Mouse (Mus musculus) layer of hippocampus, postnatal 25 days (tissue): ENCODE results near the gene Obsl1. TPM values are rescaled to one million over a fixed set of nuclear protein-coding genes. Genes with fewer than 3 reads are reported as not detected.

Source experiments
- DNase-seq, 2 experiments: peaks; one replicate each; pipeline ENCODE4 v3.0.0; 2022; ENCODE audit warnings: mixed read lengths in 2 of 2, low spot score in 1 of 2; ENCODE audit errors: extremely low spot score in 1 of 2
- total RNA-seq, 2 experiments: library from RNA; stranded (reverse); gene quantifications; 2 replicates each; pipeline ENCODE4 v1.2.3; 2021

The Obsl1 gene
- total RNA-seq, 2 experiments from 2014 or later = 18.9 to 20.2 TPM

- DNase-seq = no peak
Observed at GRCm38 (mm10) chr1:75458025-75458788, 48.0 kb downstream of the Obsl1 start.

DNA sequence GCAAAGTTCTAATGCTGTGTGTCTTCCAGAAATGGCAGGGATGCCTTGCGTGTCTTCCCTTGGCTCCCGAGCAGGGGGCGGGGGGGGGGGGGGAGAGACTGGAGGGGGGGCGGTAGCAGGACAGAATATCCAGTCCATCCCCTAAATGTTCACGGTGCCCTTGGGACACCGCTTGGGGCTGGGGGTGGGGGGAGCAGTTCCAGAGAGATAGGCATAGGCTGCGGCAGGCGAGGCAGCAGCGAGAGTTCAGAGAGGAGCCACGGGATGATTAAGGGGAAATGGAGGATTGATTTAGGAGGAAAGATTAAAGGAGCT, 48.6 kb downstream of the Obsl1 start:
- no peak for DNase-seq

DNA sequence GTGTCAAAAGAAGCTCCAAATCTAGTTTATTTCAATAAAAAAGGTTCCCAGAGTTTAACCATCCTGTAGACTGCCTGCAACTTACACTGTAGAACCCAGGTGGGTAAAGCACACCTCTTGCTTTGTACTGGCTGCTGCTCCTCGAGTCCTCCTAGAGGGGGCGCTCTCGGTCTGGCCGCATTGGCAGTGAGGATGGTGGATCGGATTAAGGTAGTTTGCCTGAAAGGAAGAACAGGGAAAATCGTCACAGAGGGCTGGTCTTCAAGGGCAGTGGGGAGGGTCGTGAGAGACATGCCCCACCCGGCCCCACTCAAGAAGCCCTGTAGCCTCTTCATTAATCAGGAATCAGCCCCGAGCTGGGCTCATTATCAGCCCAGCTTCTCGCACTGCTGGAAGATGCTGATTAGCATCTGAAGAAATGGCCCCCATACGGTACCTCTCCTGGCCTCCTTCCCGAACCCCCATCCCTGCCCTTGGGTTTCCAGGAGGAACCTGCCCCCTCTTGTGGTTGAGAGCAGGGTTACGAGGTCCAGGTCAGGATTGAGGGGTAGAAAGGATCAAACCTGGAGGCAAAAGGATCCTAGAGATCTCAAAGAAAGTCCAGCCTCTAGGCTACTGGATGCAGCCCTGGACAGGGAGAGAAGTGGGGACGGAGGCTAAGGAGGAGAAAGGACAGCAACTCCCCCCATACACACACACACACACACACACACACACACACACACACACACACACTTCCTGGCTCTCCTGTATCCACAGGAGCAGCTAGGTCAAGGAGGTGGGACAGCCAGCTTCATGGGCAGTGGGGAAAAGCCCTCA, 49.3 kb downstream of the Obsl1 start:
- DNase-seq = no peak

DNA sequence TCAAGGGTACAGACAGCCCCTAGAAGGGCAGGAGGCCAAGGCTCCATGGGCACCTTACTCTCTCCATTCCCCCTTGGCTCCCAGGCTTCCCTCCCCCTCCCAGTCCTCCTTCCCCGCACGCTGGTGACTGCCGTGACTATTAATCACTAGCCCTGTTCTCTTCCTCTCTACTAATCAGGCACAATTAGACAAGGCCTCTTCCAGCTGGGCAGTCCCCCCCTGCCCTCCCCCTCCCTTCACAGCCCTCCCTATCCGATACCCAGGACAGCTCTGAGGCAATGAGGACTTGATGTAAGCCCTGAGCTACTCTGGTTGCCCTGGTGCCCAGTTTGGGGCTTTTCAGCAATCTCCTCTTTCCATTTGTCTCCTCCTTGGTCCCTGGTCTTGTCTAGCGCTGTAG, 50.3 kb downstream of the Obsl1 start:
- no peak for DNase-seq

DNA sequence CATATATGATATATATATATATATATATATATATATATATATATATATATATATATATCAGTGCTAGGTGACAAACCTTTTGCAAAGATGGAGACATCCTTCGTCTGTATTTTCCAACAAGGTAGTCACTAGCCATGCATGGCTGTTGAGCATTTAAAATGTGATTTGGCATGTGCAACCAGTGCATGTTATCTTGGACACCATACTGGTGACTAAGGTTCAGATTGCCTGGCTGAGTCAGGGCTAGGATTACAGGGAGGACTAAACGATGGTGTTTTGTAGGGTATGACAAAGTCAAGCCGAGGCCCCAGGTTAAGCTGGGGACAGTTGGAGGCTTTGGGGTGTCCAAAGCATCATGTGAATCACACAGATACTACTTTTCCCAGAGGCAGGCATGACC, 50.8 kb downstream of the Obsl1 start:
- no peak for DNase-seq

DNA sequence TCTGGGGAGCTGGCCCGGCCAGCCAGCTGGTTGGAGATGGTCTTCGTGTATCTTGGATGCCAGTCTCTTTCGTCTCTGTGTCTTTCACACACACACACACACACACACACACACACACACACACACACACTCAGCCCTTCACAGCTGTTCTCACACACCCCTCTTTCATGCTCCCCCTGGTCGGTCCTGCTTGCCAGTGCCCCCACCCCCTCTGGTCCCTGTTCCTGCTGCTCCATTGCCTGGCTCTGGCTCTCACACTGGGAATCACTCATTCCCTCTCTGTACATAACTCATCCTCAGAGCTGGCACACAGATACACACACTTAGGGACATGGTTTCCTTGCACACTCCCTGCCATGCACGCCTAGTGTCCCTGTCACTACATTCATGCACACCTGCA, 54.4 kb downstream of the Obsl1 start:
- DNase-seq = no peak

DNA sequence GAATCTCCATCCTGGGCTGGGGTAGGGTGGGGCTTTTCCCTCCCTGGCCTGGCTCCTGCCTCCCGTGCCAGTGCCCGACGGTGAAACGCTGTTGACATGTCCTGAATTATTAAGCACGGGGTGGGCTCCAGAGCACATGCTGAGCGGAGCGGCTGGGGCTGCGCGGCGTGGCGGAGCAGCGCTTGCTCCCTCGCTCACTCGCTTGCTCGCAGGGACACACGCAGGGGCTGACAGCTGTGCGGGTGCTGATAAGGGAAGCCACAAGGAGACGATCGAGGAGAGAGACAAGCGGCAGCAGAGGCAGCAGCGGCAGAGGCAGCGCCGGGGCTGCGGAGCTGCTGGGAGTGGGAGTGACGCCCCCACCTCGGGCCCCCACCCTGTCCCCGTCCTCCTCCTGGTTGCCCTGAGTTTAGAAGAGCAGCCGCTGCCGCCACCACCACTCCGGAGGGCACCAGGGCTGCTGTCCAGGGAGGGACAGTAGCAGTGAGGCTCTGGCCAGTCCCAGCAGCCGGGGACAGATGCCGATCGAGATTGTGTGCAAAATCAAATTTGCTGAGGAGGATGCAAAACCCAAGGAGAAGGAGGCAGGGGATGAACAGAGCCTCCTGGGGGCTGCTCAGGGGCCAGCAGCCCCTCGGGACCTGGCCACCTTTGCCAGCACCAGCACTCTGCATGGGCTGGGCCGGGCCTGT, 55.8 kb downstream of the Obsl1 start, which contains the start of gene Asic4:
Gene Asic4 (plus strand): TSS at position 123 of the 692 bp plus-strand sequence.
- DNase-seq = no peak

DNA sequence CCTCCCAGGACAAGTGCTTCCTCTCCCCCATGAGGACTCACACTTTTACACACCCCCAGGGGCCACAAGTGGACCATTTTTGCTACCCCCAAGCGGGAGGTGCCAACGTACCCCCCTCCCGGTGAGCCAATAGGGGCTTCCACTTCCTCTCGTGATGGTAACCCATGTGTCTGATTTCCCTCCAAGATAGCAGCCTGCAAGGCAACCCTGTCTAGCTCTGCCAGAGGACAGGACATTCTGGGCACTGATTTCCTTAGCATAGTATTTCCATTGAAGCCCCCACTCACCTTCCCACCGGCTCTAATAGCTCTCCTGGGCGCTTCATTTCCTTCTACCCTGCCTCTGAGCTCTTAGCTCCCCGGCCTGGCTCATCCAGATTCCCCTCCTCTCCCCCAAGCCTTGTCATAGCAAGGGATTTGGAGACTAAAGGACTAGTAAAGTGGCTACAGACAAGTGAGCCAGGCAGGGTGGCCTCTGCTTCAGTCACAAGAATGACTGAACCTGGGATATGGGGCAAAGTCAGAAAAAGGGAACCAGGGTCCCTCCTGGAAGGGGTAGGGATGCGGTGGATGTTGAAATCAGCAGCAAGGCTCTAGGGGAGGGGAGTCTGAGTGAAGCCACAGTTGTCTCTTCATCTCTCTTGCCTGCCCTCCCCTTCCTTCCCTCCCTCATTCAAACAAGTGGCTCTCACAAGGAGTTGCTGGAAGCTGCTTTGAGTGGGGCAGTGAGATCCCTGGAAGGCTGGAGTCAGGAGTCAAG, 56.7 kb downstream of the Obsl1 start:
- DNase-seq = no peak

DNA sequence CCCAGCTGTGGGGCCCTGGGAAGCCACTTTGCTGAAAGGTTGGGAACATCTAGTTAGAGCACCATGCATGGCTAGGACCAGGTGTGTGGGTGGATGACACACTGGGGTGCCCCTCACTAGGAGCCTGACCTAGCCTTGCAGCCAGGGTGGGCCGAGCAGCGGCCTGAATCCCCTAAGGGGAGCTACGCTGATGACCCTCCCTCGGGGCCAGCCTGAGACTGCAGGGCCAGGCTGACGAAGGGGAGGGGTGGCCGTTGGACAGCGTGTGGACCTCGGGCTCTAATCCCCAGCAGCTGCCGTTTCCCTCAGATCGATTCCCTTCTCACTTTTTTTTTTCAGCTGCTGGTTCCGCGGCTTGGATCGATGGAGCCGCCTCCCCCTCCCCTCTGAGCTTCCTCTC, 57.3 kb downstream of the Obsl1 start:
- no peak for DNase-seq

DNA sequence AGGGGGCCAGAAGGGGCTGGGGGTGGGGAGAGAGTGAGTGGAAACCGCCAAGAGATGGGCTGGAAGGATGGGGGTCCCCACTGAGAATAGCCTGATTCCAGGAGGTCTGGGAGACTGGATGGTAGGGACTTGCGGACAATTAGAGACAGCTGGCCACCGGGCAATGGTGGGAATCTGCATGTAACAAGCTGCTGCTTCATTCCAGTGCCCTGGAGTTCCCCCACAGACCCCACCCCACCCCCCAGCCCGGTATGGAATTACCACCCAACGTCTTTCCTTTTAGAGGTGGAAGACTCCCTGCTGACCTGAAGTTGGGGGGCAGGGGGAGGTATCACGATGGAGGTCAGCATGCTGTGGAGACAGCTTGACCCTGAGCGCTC, 58.2 kb downstream of the Obsl1 start:
- DNase-seq = no peak

- no peak for DNase-seq
Observed at GRCm38 (mm10) chr1:75447265-75448051, 58.8 kb downstream of the Obsl1 start.

- DNase-seq = no peak
Observed at GRCm38 (mm10) chr1:75446656-75447055, 59.6 kb downstream of the Obsl1 start.

GRCm38 (mm10) chr1:75445751-75446611, 60.3 kb downstream of the Obsl1 start:
- DNase-seq = peak; percentile 67 to 81

- no peak for DNase-seq
Observed at GRCm38 (mm10) chr1:75445141-75445701, 61.0 kb downstream of the Obsl1 start.

GRCm38 (mm10) chr1:75444208-75444607, 62.0 kb downstream of the Obsl1 start:
- no peak for DNase-seq

DNA sequence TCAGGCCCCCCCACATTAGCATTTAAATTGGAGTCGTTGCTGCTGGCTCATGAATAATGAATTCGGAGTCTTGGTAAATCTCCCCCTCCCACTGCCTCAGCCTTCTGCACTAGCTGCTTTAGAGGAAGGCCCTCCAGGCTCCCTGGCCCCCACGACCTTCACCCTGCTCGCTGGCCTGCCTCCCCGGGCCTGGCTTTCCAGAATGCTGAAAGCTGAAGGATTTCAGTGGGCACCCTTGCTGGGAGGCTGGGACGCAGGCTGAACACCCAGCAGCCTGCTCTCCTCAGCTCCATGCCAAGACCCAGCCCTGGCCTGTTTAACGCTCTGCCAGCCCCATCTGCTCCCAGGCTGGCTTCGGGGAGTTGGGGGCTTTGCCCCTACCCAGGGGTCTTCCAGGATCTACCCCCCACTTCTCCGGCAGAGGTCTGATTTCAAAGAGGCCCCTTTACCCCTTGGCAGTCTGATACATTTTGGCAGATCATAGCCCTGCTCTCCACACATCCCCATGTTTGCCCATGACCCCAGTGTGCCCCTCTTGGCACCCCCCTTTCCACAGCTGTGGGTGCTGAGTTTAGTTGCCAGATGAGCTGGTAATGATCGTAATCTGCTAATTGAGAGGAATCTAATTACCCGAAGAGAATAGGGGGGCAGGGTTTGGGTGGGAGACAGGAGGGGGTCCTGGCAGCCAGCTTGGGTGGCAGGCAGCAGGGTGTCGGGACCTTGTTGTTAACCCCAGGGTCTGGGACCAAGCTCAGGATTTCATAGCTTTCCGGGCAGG, 62.8 kb downstream of the Obsl1 start:
- DNase-seq = no peak

DNA sequence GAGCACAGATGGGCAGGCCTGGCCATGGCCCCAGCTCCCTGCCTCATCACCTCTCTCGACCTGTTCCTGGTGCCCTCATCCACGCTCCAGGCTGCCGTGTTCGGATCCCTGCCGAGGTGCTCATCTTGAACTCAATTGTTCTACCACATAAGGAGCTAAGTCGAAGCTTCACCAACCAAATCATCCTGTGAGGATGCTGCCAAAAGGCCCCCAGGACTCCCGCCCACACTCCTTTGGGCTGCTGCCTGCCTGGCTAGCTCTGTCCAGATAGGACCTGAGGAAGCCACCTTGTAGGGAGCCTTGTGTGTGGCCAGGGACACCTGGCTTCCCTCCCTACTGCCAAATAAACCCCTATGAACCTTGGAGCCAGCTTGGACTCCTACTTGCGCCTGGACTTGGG, 63.4 kb downstream of the Obsl1 start:
- no peak for DNase-seq

DNA sequence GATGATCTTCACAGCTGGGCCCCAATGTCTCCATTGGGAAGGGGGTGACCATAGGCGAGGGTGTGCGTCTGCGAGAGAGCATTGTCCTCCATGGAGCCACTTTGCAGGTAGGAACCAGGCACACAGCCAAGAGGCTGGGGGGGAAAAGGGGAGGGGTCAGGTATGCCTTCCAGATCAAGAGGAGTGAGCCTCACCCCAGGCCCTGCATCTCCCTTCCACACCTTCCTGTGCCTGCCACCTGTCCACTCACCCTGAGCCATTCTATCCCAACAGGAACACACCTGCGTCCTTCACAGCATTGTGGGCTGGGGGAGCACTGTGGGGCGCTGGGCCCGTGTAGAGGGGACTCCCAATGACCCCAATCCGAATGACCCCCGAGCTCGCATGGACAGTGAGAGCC, 64.1 kb downstream of the Obsl1 start:
- no peak for DNase-seq
